Mouse (Mus musculus) CH12.LX (cell line): Measurements from ENCODE around the gene Hsdl1. TPM values are rescaled to one million over a fixed set of nuclear protein-coding genes. Genes with fewer than 3 reads are reported as not detected.

ENCODE experiments used
- DNase-seq: peaks from one replicate; pipeline ENCODE4 v3.0.0-alpha.2; 2013; ENCODE audit errors: extremely low read depth
- H3K27ac ChIP-seq: 2 replicates; pipeline ENCODE4 v1.5.1; 2012; ENCODE audit warnings: low read depth, mild to moderate bottlenecking, control low read depth, moderate library complexity; ENCODE audit not compliant: insufficient read depth
- H3K27me3 ChIP-seq: replicated peaks from 2 replicates; pipeline ENCODE3; 2012; ENCODE audit warnings: inconsistent platforms
- H3K36me3 ChIP-seq, 2 experiments: replicated peaks in 1 of 2; 2 replicates each; pipeline versions ENCODE3 to v1.6.1; 2012; ENCODE audit warnings: inconsistent platforms in 1 of 2, low read length in 1 of 2, mild to moderate bottlenecking in 1 of 2, mixed read lengths in 1 of 2, moderate library complexity in 1 of 2; ENCODE audit not compliant: control insufficient read depth in 1 of 2, insufficient read depth in 1 of 2
- H3K4me1 ChIP-seq, 2 experiments: 2 replicates each; pipeline ENCODE4 v1.6.1; 2012; ENCODE audit warnings: inconsistent platforms in 1 of 2, moderate library complexity in 1 of 2; ENCODE audit not compliant: insufficient read depth in 2 of 2, control insufficient read depth in 1 of 2
- H3K4me2 ChIP-seq: 2 replicates; pipeline ENCODE4 v1.6.1; 2012; ENCODE audit warnings: low read depth, mild to moderate bottlenecking, control low read depth; ENCODE audit not compliant: poor library complexity, insufficient read depth, severe bottlenecking
- H3K4me3 ChIP-seq, 3 experiments: fragments of 150-350 bp in 1 of 3; sonication (generic) in 1 of 3; replicated peaks in 1 of 3; 2 replicates each; pipeline versions ENCODE3 to v1.5.1; 2011 to 2012; ENCODE audit warnings: low read depth in 2 of 3, low read length in 2 of 3, mild to moderate bottlenecking in 2 of 3, moderate library complexity in 2 of 3, control low read depth in 1 of 3, improper control_type of control experiment in 1 of 3, inconsistent platforms in 1 of 3, mixed read lengths in 1 of 3; ENCODE audit not compliant: poor library complexity in 1 of 3
- H3K79me2 ChIP-seq: replicated peaks from 2 replicates; pipeline ENCODE4 v1.6.1; 2012; ENCODE audit warnings: mild to moderate bottlenecking, moderate library complexity; ENCODE audit not compliant: control insufficient read depth, poor library complexity, insufficient read depth, severe bottlenecking; ENCODE audit errors: extremely low read depth
- H3K9ac ChIP-seq: 2 replicates; pipeline ENCODE4 v1.6.1; 2012; ENCODE audit warnings: low read depth, mild to moderate bottlenecking, control low read depth, moderate library complexity; ENCODE audit not compliant: insufficient read depth
- H3K9me3 ChIP-seq: replicated peaks from 2 replicates; pipeline ENCODE3; 2012; ENCODE audit warnings: low read length, inconsistent platforms, mixed read lengths
- CHD1 ChIP-seq: IDR thresholded peaks from 2 replicates; pipeline ENCODE4 v1.6.1; 2012; ENCODE audit warnings: low read depth, low read length, improper control_type of control experiment, inconsistent platforms
- E2F4 ChIP-seq: IDR thresholded peaks from 2 replicates; pipeline ENCODE4 v1.6.1; 2011; ENCODE audit warnings: low read depth, low read length, improper control_type of control experiment; ENCODE audit not compliant: insufficient replicate concordance
- ELF1 ChIP-seq: IDR thresholded peaks from 2 replicates; pipeline ENCODE4 v1.6.1; 2014; ENCODE audit warnings: low read depth, mild to moderate bottlenecking, inconsistent platforms, low read length, improper control_type of control experiment
- GABPA ChIP-seq: IDR thresholded peaks from 2 replicates; pipeline ENCODE4 v1.6.1; 2012; ENCODE audit warnings: low read depth, low read length, improper control_type of control experiment, inconsistent platforms; ENCODE audit not compliant: insufficient replicate concordance
- IRF4 ChIP-seq: IDR thresholded peaks from 2 replicates; pipeline ENCODE4 v1.6.1; 2014; ENCODE audit warnings: low read depth, mild to moderate bottlenecking, inconsistent platforms, low read length, improper control_type of control experiment
- JUN ChIP-seq: IDR thresholded peaks from 2 replicates; pipeline ENCODE4 v1.6.1; 2011; ENCODE audit warnings: low read depth, mild to moderate bottlenecking, low read length, improper control_type of control experiment, moderate library complexity; ENCODE audit not compliant: insufficient read depth
- KAT2A ChIP-seq: IDR thresholded peaks from 2 replicates; pipeline ENCODE4 v1.6.1; 2012; ENCODE audit warnings: low read length, improper control_type of control experiment, inconsistent platforms; ENCODE audit not compliant: insufficient replicate concordance
- MAFK ChIP-seq: IDR thresholded peaks from 2 replicates; pipeline ENCODE4 v1.6.1; 2011; ENCODE audit warnings: low read length, improper control_type of control experiment; ENCODE audit not compliant: insufficient replicate concordance
- MAZ ChIP-seq: IDR thresholded peaks from 2 replicates; pipeline ENCODE4 v1.6.1; 2012; ENCODE audit warnings: low read depth, mild to moderate bottlenecking, inconsistent platforms, low read length, improper control_type of control experiment, moderate library complexity
- MXI1 ChIP-seq: IDR thresholded peaks from 2 replicates; pipeline ENCODE4 v1.6.1; 2011; ENCODE audit warnings: mild to moderate bottlenecking, low read depth, low read length, improper control_type of control experiment
- MYC ChIP-seq: IDR thresholded peaks from 2 replicates; pipeline ENCODE4 v1.6.1; 2011; ENCODE audit warnings: low read depth, mild to moderate bottlenecking, improper control_type of control experiment, low read length
- NELFE ChIP-seq: IDR thresholded peaks from 2 replicates; pipeline ENCODE4 v1.6.1; 2011; ENCODE audit warnings: low read depth, low read length, improper control_type of control experiment
- NRF1 ChIP-seq: IDR thresholded peaks from 2 replicates; pipeline ENCODE4 v1.6.1; 2014; ENCODE audit warnings: low read depth, mild to moderate bottlenecking, inconsistent platforms, low read length, improper control_type of control experiment, moderate library complexity
- PAX5 ChIP-seq: IDR thresholded peaks from 2 replicates; pipeline ENCODE4 v1.6.1; 2012; ENCODE audit warnings: low read length, inconsistent platforms, mixed read lengths
- POLR2AphosphoS2 ChIP-seq: IDR thresholded peaks from 2 replicates; pipeline ENCODE4 v1.6.1; 2011; ENCODE audit warnings: low read depth, low read length, improper control_type of control experiment
- UBTF ChIP-seq: IDR thresholded peaks from 2 replicates; pipeline ENCODE4 v1.6.1; 2012; ENCODE audit warnings: low read depth, mild to moderate bottlenecking, inconsistent platforms, low read length, improper control_type of control experiment, moderate library complexity
- ZNF384 ChIP-seq: IDR thresholded peaks from 2 replicates; pipeline ENCODE4 v1.6.1; 2012; ENCODE audit warnings: low read depth, low read length, improper control_type of control experiment, inconsistent platforms
- dilution Hi-C: fragments of 300-500 bp; cut with MboI; formaldehyde crosslinking; loops from 2 replicates; pipeline ENCODE4 v1.14.3; 2020; ENCODE audit warnings: low sequenced_read_pairs; ENCODE audit not compliant: extremely low pct_unique_long_range_greater_than_20kb, extremely low pct_ligation_motif_present
- in situ Hi-C: fragments of 300-500 bp; cut with MboI; formaldehyde crosslinking; loops from 3 replicates; pipeline ENCODE4 v1.14.3; 2019; ENCODE audit warnings: low sequenced_read_pairs, low pct_ligation_motif_present, low pct_unique_long_range_greater_than_20kb, mixed read lengths
- polyA plus RNA-seq: library from polyadenylated mRNA; unstranded; fragments of >175 nt; gene quantifications from 2 replicates; pipeline ENCODE4 v1.2.1, GENCODE M21; 2012; ENCODE audit warnings: low read depth; ENCODE audit not compliant: insufficient read length
- total RNA-seq, 2 experiments: library from RNA; depleted of rRNA; stranded (reverse); fragments of 300-350 nt in 1 of 2; fragments of >200 nt in 1 of 2; gene quantifications; 2 replicates each; pipeline ENCODE4 v1.2.3; 2012 to 2014

Hsdl1 gene
- total and polyA plus RNA-seq, 3 experiments = 5.7 to 13.6 (median 8.2) TPM

GRCm38 (mm10) chr8:119516674-119517073, 58.3 kb downstream of the Hsdl1 start:
- Histone ChIP-seq H3K79me2 (no peaks in the 10 kb centered on the region), H3K4me3 (no peak overlapping the region), H3K27ac (no peak overlapping the region), H3K9me3 (no peaks in the 10 kb centered on the region), H3K4me2 (no peak overlapping the region), H3K27me3 (no peaks in the 10 kb centered on the region), H3K36me3 (peaks cover 90 to 98% of the 10 kb centered on the region in 2 experiments), H3K9ac (no peak overlapping the region), H3K4me1 (peaks cover 0 to 12% of the 10 kb centered on the region in 2 experiments; a peak in 2 of 4 replicates)
- dilution Hi-C loops = no loop called here
- TF ChIP-seq IRF4 = no peak
- TF ChIP-seq NRF1 = no peak
- no peak for TF ChIP-seq MAFK
- TF ChIP-seq POLR2AphosphoS2 = no peak
- no peak for TF ChIP-seq MYC
- TF ChIP-seq E2F4 = no peak
- TF ChIP-seq MXI1 = no peak
- no peak for TF ChIP-seq GABPA
- no peak for TF ChIP-seq UBTF
- no peak for TF ChIP-seq KAT2A
- TF ChIP-seq CHD1 = no peak
- TF ChIP-seq NELFE = no peak
- DNase-seq = no peak
- in situ Hi-C loops = no loop called here

- Histone ChIP-seq H3K4me1 (peaks cover 0 to 12% of the 10 kb centered on the region in 2 experiments; a peak in 2 of 4 replicates), H3K4me3 (no peak overlapping the region), H3K9ac (no peak overlapping the region), H3K9me3 (no peaks in the 10 kb centered on the region), H3K36me3 (peaks cover 90 to 98% of the 10 kb centered on the region in 2 experiments), H3K79me2 (no peaks in the 10 kb centered on the region), H3K27me3 (no peaks in the 10 kb centered on the region), H3K27ac (no peak overlapping the region), H3K4me2 (no peak overlapping the region)
- dilution Hi-C loops = no loop called here
- in situ Hi-C loops = no loop called here
- no peak for DNase-seq
- TF ChIP-seq UBTF (no peak), MAZ (no peak), POLR2AphosphoS2 (no peak), E2F4 (no peak), PAX5 (no peak), JUN (no peak), ZNF384 (no peak), ELF1 (no peak), MAFK (no peak)
Measured at GRCm38 (mm10) chr8:119515767-119516166, 59.2 kb downstream of the Hsdl1 start.
